Mouse (Mus musculus) thymus, postnatal 36 days (tissue): ENCODE data around the gene Casc3.

Experiments
- DNase-seq, 2 experiments: peaks; one replicate each; pipeline ENCODE4 v3.0.0; 2022; ENCODE audit warnings: mixed read lengths in 2 of 2

Gene Casc3

DNA sequence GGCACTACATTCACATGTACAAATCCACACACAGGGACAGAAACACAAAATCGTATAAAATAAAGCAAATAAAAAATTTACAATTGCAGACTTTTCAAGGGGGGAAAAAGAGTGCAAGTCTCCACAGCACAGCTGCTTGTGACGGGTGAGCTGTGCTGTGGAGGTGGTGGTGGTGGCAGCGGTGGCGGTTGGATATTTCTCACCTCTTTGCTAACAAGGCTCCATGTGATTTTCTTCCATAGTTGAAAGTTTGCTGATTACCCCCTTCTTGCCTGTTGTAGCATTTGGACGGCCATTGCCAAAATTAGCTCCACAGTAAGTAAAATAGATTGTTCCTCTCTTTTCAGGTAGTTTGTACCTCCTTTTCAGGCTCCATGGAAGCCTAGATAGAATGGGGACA lies at the start of gene Casc3:
Casc3 (plus strand) TSS at position 301 of the 400 bp plus-strand sequence.
- no peak for DNase-seq

DNA sequence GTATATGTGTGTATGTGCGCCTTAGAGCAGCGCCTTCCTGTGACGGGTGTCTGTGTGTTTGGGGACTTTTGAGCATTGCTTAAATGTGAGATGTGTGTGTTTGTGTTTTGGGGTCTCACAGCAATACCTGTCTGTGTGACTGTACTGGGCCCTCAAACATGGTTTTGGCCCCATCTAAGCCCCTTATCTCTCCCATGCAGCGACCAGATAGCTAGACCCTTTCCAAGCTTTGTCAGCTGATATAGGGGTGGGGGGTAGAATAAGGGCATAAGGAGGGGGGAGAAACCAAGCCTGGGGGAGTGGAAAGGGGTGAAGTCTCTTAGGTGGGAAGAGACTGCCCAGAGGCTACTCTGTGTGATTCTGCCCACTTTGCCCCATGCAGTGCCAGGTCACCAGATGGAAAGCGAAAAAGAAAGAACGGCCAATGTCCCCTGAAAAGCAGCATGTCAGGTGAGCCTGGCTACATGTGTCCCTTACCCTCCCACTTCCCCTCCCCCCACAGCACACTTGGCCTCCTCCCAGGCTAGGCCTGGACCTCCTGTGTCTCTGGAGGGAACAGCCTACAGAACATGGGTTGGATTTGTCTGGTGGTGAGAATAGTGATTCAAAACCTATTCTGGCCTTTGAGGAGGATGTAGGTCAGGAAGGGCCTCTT lies 48.9 kb upstream of the Casc3 start:
- no peak for DNase-seq

DNA sequence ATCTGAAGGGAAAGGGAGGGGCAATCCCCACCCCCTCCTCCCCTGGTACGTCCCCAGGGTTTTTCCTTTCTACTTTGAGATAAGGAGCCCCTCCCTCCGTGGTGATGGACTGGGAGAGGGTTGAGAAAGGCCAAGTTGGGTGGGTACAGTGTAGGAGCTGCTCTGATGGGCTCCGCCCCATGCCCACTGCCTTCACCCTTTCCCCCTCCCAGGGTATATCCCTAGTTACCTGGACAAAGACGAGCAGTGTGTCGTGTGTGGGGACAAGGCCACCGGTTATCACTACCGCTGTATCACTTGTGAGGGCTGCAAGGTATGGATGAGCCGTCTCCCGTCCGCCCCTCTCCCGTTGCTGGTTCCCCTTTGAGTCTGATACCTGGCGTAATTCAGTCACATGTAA lies 48.0 kb upstream of the Casc3 start:
- DNase-seq, result no peak

DNA sequence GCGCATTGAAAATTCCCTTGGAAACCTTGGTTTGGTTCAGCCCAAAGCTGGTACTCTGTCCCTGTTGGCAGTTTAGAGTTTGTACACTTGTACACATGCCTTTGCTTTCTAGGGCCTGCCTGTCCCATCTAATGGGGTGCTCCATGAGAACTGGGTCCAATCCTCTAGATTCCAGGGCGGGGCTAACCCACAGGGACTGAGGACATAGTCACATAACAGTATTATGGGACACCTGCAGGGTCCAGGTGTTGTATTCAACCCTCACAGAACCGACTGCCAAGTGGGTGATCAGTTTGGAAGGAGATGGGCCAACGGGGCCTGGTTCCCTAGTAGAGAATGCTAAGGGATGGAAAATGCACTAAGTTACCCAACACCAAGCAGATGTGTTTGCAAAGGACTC lies 42.8 kb upstream of the Casc3 start:
- DNase-seq, result no peak

DNA sequence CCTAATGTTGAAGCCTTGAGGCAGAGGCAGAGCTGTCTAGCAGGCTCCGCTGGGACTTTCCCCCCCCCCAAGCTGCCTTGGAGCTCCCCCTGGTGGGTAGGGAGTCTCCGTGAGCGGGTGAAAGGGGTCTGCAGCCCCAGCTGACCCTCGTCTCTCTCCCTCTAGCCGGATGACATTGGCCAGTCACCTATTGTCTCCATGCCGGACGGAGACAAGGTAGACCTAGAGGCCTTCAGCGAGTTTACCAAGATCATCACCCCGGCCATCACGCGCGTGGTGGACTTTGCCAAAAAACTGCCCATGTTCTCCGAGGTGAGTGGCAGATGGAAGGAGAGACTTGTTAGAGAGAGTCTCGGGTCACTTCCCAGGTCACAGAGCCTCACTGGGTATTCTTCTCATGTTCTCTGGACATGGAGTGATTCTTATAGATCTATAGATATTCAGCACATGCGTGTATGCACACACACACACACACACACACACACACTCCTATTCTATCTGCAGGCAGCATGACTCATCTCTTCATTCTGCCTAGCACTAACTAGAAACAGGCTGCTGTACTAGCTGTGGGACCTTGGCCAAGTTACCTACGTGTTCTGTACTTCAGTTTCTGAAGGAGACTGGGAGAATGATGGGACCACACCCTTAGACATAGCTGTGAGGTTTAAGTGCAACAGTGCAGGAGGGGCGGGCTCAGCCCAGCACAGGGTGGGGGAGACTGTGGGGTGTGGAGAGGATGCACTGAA lies 41.8 kb upstream of the Casc3 start:
- DNase-seq, result no peak

DNA sequence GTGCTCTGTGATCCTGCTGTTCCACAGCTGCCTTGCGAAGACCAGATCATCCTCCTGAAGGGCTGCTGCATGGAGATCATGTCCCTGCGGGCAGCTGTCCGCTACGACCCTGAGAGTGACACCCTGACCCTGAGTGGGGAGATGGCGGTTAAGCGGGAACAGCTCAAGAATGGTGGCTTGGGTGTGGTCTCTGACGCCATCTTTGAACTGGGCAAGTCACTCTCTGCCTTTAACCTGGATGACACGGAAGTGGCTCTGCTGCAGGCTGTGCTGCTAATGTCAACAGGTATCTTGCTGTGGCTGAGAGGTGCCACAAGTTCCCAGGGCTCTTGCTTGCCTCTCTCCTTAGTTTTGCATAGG lies 41.2 kb upstream of the Casc3 start:
- no peak for DNase-seq

DNA sequence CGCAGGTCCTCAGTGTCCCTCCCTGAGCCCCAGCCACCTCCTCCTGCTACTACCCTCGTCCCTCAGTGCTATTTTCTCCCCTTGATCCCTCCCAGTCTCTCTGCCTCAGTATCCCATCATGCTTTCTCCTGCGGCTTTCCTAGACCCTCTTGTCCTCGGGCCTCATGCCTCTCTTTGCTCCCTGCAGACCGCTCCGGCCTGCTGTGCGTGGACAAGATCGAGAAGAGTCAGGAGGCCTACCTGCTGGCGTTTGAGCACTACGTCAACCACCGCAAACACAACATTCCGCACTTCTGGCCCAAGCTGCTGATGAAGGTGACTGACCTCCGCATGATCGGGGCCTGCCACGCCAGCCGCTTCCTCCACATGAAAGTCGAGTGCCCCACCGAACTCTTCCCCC lies 40.6 kb upstream of the Casc3 start:
- DNase-seq, result no peak

DNA sequence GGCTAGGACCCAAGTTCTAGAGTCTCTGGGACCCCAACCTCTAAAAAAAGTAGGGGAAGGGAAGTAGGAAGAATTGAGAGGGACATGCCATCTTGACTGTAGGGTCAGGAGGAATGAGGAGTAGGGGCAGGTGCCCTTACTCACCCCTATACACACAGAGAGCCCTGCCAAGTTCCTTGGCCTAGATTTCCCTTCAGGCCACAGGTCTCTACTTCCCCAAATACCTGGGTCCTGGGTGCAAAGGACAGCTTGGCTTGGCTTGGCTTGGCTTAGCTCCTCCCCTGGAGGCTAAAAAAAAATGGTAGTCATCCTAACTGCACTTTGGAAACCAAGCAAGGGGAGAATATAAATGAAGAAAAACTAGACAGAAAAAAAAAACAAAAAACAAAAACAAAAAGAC lies 40.0 kb upstream of the Casc3 start:
- no peak for DNase-seq

DNA sequence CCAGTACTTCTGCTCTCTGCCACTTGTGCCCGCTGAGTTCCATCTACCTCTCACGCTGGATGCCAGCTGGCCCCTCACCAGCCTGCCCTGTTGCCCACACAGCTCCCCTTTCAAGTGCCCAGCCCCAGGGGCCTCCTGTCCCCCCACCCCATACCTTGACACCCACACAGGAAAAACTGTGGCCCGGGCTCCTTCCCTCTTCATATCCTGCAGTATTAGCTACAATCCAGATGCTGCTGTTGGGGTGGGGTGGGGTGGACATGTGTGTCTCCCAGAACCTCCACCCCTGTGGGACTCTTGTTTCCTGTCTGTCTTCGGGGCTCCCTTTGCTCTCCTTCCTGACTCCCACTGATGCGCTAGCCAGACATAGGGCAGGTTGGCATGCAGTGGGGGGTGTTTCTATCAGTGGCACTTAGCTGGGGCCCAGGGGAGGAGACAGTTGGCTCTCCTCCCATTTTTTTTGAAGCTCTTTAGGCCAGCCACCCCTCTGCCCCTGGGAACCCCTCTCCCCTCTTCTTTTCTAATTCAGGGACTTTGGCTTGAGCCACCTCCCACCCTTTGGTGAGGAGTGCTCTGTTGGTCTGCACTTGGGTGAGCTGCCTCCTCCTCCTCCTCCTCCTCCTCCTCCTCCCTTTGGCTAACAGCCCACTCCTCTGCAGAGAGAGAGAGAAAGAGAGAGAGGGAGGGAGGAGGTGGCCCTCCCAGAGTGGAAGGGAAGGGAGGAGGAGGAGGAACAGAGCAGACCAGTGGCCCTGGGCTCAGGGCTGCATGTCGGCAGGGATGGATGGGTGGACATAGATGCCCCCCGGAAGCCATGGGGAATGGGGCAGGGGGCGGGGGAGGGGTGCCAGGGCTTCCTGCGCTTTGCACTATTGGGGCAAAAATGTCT lies 39.0 kb upstream of the Casc3 start:
- no peak for DNase-seq

DNA sequence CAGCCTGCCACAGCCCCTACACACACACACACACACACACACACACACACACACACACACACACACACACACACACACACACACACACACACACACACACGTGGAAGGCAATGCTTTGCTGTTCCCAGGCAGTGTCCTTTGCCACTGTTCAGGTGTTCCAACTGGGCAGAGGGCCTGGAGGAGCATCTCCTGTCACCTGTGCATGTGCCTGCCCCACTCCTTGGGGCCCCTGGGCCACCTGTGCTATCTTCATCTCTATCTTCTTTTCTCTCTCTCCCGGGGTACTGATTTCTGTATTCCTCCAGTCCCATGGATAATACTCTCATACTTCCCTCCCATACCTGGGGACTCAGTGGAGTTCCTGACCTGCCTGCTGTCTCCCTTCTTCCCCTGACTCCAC lies 38.4 kb upstream of the Casc3 start:
- no peak for DNase-seq

DNA sequence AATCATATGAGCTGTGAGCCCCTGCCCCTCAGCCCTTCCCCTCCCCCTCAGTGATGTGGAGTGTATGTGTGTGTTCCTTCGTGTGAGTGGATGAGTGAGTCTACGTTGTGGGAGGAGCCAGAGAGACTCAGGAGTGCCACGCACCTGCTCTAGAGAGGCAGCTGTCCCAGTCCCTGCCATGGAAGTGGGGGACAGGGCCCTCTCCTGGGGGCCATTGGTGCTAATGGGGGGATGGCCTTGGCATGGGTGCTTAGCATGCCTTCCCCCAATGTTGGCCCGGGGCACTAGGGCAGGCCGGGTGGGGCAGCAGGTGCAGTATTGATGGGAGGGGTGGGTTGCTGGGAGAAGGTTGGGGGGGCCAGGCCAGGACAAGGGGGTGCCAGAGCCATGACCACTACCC lies 37.9 kb upstream of the Casc3 start:
- DNase-seq, result no peak

DNA sequence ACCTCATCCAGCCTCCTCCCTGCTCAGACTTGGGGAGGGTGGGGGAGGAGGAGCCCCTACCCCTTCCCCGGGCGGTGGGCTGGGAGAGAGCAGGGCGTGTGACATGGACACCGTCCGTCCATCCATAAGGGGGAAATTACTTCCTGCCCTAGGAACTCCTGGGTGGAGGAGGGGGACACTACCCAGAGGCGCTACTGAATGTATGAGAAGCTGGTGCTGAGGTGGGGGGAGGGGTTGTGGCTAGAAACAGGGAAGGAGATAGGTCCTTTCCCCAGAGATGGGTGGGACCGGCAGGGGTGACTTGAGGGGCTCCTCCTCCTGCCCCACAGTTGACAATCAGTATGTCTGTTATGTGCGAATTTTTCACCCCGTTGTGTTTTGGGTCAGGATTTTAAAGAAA lies 37.4 kb upstream of the Casc3 start:
- DNase-seq, result no peak

DNA sequence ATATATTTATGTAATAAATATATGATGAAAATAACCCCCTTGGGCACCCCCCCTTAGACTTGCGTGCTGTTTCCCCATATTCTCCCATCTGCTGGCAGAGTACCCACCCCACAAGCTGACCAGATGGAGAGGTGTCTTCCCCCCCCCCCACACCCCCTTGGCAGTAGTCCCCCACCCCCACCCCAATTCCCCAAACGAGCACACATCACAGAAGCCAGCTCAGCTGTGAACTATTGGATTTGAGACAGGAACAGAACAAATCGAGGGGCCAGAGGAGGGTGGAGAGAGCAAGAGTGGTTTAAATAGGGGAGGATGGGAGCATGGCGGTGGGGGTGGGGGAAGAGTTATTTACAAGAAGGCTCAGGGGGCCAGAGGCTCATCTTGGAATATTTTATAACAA lies 37.0 kb upstream of the Casc3 start:
- DNase-seq, result no peak

DNA sequence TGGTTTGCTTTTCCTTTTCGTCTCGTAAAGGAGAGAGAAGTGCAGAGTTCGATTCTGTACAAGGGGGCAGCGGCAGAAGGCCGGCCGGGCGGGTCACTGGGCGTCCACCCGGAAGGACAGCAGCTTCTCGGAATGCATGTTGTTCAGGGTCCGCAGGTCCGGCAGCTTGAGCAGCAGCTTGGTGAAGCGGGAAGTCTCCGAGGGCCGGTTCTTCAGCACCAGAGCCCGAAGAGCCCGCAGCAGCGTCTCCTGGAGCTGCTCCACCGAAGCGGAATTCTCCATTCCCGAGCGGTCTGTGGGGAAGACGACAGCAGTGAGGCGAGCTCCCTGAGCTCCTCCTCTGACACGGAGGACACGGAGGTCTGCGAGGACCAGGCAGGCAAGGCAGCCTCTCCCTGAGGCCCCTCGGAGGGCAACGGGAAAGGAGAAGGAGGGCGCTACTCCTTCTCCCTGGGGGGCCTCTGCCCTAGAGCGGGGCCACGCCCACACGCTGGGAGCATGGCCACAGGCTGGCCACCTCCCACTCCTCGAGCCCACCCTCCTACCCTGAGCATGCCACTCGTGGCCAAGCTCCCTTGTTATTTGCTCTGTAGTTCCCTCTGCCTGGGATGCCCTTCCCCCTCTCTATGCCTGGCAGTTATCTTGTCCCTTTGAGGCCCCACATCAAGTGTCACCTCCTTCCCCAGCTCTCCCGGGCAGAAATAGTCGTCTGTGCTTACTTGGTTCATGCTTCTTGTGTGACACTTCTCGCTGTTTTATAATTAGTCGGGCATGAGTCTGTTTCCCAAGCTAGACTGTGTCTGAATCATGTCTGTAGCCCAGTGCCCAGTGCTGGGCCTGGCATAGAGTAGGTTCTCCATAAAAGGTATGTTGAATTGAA lies 36.3 kb upstream of the Casc3 start:
- DNase-seq, result no peak

DNA sequence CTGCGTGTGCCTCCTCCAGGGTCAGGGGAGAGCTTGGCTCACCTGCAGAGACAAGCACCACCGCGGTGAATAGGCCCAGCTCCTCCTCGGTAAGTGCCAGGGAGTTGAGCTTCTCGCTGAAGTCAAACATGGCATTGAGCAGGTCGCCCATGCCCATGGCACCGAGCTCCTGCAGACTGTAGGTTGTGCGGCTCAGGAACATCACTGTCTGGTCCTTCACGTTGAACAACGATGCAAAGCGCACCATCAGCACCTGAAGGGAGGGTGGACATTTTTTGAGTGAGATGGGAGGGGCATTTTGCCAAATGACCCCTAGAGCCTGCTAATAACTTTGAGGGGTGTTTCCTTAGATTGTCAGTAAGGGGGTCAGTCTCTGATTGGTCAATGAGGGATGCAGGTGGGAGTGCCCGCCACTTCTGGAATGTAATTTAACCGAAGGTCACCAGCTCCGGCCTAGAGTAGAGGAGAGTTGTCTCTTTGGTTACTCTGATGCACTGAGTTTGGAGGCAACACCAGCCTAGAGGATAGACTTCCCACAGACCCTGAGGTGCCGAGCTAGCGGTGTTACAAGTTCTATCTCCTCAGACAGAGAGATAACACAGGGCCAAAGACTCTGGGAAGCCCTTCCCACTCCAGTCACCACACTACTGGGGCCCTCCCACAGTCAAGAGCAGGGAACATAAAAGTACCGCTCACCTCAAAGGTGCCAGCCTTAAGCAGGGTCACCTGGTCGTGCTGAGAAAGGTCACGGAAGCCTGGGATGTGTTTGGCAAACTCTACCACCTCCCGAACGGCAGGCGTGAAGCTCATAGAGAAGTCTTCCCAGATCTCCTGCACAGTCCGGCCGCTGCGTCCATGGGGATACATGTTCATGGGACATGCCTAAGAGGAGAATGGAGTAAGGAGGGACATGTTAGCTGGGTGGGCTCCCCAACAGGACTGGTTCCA lies 35.4 kb upstream of the Casc3 start:
- DNase-seq, result no peak

DNA sequence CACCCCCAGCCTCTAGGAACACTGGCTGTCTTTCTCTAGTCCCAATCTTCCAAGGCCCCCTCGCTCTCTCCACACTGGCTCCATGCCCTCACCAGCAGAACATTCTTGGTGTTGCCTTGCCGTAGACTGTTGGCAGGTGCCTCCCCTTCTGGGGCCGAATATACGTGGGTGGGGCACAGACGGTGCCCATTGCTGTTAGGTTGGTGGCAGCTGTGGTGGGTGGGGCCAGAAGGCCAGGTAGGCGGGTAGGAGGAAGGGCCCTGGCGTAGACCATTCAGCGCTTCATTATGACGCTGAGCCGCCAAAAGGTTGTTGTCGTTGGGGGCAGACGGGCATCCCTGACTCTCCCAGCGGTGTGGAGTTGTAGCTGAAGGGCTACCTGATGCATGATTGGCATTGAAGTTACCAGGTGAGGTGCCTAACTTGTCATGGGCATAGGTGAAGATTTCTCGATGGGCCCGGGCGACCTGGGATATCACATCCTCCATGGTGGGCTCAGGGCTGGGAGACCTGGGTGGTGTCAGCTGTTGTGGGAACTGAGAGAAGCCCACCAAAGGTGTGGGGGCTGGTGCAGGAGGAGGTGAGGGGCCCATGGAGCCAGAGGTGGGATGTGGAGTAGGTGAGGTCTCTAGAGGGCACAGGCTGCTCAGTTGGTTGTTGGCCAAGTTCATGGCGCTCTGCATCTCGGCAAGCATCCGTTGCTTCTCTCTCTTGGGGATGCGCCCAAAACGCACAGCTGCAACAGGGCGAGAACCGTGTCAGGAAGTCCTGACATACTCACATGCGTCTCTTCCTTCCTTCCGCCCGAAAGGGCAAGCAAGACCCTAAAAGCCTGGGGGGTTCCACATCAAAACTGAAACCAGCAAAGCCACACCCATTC lies 34.4 kb upstream of the Casc3 start:
- no peak for DNase-seq

DNA sequence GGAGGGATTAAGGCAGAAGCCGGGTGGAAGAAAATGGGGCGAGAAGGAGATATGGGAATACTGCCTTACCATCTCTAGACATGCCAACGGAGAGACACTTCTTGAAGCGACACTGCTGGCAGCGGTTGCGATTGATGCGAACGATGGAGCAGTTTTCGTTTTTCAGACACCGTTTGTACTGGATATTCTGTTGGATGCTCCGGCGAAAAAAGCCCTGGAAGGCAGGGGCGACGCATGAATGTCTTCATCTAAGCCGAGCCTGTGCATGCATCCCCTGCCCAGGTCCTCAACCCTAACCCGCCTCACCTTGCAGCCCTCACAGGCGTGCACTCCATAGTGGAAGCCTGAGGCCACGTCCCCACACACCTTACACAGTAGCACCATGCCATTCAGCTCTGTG lies 33.6 kb upstream of the Casc3 start:
- no peak for DNase-seq

DNA sequence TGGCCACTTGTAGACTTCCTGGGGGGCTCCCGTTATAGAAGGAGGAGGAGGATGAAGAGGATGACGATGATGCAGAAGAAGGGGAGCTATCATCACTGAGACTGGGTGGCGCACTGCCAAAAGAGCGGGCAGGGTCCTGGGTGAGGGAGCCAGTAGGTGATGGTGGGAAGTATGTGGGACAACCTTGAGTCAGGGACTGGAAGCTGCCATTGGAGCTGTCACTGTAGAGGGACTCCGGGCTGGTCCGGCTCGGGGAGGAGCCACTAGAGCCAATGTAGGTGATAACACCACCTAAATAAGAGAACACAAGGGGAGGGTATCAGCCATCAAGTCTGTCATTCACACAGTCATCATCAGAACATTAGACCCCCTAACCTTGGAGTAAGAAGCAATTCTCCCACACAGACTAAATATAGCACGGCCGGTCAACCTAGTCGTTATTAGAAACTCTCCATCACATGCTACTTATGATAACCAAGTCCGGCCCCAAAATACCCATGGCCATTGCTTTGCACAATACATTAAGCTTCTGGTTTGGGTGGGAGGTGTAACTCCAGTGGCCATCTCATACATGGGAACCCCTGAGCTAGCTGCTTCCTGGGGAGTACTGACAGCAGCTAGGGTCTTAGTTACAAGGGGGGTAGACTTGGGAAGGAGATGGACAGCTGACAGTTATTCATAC lies 32.7 kb upstream of the Casc3 start:
- no peak for DNase-seq

DNA sequence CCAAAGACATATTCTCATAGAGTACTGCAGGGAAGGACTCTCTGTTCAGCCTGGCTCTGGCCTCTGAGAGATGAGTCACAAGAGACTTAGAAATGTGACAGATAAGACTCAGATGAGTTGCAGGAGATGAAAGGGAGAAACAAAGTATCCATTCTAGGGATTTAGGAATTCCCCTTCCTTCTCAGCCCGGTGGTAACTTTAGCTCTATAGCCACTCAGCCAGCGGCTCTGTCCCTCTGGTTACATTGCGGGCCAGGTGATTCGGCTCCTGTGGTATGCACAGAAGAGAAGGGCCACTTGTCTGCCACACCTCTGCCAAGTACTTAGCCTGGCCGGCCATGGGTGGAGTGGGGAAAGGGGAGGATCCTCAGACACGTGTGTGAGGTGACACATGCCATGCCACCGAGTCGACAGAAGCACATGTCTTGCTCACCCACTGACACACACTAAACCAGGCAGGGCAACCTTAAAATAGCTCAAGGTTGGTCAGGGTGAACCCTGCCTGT lies 32.0 kb upstream of the Casc3 start:
- no peak for DNase-seq
